Mouse (Mus musculus): ENCODE measurements at regions not wholly inside any gene's neighbourhood (a gene's known extent, or its start where the extent isn't known, plus 50 kb on each side); places are given as distances from the start of the nearest gene placed in this dataset.

DNA sequence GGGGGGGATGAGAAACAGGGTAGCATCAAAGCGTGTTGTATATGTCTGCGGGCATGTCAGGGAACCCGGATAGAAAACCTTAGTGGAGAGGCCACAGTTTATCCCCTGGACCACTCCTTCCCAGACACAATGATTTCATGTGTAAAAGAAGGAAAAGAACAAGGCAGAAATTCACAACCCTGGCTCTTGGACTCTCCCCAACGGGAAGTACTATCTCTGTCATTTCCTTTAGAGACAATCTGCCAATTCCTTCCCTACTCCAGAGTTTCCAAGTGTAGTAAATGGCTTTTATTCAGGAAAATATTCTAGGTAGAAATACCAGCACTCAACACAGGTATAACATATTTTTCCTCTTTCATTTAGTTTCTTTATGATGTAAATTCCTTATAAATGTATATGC lies 141.7 kb upstream of the Ccn2 start:
- no peaks in the 10 kb centered on the region for H3K27me3 ChIP-seq (ENCODE audit: control insufficient read depth, insufficient read depth, low read length)
- no peaks in the 10 kb centered on the region for H3K4me1 ChIP-seq (ENCODE audit: control insufficient read depth, insufficient read depth, low read length)
- H3K9me3 ChIP-seq (ENCODE audit: control insufficient read depth, low read length): no peaks in the 10 kb centered on the region
- H3K9ac ChIP-seq (ENCODE audit: low read depth, low read length): no peak overlapping the region
- no peak overlapping the region for H3K4me2 ChIP-seq (replicated peaks; ENCODE audit: low read depth, low read length)
- no peak for ATAC-seq (ENCODE audit: low FRiP score, low TSS enrichment)
- H3K36me3 ChIP-seq (ENCODE audit: control insufficient read depth, insufficient read depth, low read length): no peaks in the 10 kb centered on the region
- 91% methylated on average over 4 of the region's 4 CpGs for WGBS
- H3K27ac ChIP-seq (ENCODE audit: low read depth, low read length): no peak overlapping the region
- H3K4me3 ChIP-seq (ENCODE audit: low read length): no peak overlapping the region

DNA sequence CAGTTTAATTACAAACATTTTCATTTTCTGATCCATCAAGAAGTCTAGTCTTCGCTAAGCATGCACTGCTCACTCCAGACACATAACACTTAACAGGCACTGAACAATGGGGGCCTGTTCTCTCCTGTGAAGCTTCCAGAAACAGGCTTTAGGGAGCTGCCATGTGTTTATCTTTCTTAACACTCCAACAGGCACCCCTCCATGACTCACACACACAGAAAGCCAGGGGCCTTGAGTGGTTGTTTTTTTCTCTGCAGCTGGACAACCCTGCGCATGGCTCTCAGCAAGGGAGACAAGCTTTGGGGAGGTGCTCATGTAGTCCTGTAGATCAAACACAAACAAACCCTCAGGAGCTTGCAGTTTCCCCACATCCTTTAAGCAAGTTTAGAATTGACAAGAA lies 136.6 kb upstream of the Ccn2 start:
- no peaks in the 10 kb centered on the region for H3K36me3 ChIP-seq (ENCODE audit: control insufficient read depth, insufficient read depth, low read length)
- H3K4me1 ChIP-seq (ENCODE audit: control insufficient read depth, insufficient read depth, low read length): no peaks in the 10 kb centered on the region
- no peak overlapping the region for H3K9ac ChIP-seq (ENCODE audit: low read depth, low read length)
- peaks cover 3% of the 10 kb centered on the region; the same call in 1 of the 2 replicates for H3K9me3 ChIP-seq (ENCODE audit: control insufficient read depth, low read length)
- H3K4me2 ChIP-seq (replicated peaks; ENCODE audit: low read depth, low read length): no peak overlapping the region
- WGBS: 74% methylated on average over 2 of the region's 2 CpGs
- H3K4me3 ChIP-seq (ENCODE audit: low read length): no peak overlapping the region
- no peaks in the 10 kb centered on the region for H3K27me3 ChIP-seq (ENCODE audit: control insufficient read depth, insufficient read depth, low read length)
- no peak overlapping the region for H3K27ac ChIP-seq (ENCODE audit: low read depth, low read length)
- no peak for ATAC-seq (ENCODE audit: low FRiP score, low TSS enrichment)

DNA sequence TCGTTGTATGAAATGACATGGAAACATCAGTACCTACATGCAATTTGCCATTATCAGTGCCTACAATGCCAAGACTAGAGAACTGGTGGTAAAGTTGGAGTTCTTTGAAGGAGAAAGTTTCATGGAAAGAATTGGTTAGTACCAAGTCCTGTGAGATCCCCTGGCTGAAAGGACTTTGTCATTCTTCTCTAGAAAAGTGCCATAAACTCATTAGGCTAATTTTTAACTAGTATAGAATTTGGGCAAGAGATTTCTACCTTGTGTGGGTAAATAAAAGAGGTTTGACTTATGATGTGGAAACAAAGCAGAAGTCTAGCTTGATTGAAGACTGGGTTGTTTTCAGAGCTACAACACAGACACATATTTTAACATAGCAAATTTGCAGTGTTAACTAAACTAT lies 131.4 kb upstream of the Ccn2 start:
- Histone ChIP-seq H3K27ac (ENCODE audit: low read depth, low read length) (no peak overlapping the region), H3K4me2 (replicated peaks; ENCODE audit: low read depth, low read length) (no peak overlapping the region), H3K4me1 (ENCODE audit: control insufficient read depth, insufficient read depth, low read length) (no peaks in the 10 kb centered on the region), H3K9me3 (ENCODE audit: control insufficient read depth, low read length) (peaks cover 3% of the 10 kb centered on the region; the same call in 1 of the 2 replicates), H3K36me3 (ENCODE audit: control insufficient read depth, insufficient read depth, low read length) (no peaks in the 10 kb centered on the region), H3K27me3 (ENCODE audit: control insufficient read depth, insufficient read depth, low read length) (no peaks in the 10 kb centered on the region), H3K9ac (ENCODE audit: low read depth, low read length) (no peak overlapping the region), H3K4me3 (ENCODE audit: low read length) (no peak overlapping the region)
- WGBS: 90% methylated on average over 1 of the region's 1 CpGs
- ATAC-seq (ENCODE audit: low FRiP score, low TSS enrichment): no peak

GRCm38 (mm10) chr10:24464377-24464776 lies 130.9 kb upstream of the Ccn2 start:
- Histone ChIP-seq H3K36me3 (ENCODE audit: control insufficient read depth, insufficient read depth, low read length) (no peaks in the 10 kb centered on the region), H3K27ac (ENCODE audit: low read depth, low read length) (no peak overlapping the region), H3K4me1 (ENCODE audit: control insufficient read depth, insufficient read depth, low read length) (no peaks in the 10 kb centered on the region), H3K27me3 (ENCODE audit: control insufficient read depth, insufficient read depth, low read length) (no peaks in the 10 kb centered on the region), H3K4me2 (replicated peaks; ENCODE audit: low read depth, low read length) (no peak overlapping the region), H3K4me3 (ENCODE audit: low read length) (no peak overlapping the region), H3K9ac (ENCODE audit: low read depth, low read length) (no peak overlapping the region), H3K9me3 (ENCODE audit: control insufficient read depth, low read length) (peaks cover 3% of the 10 kb centered on the region; the same call in 1 of the 2 replicates)
- ATAC-seq (ENCODE audit: low FRiP score, low TSS enrichment): no peak
- 86% methylated on average over 3 of the region's 3 CpGs for WGBS

DNA sequence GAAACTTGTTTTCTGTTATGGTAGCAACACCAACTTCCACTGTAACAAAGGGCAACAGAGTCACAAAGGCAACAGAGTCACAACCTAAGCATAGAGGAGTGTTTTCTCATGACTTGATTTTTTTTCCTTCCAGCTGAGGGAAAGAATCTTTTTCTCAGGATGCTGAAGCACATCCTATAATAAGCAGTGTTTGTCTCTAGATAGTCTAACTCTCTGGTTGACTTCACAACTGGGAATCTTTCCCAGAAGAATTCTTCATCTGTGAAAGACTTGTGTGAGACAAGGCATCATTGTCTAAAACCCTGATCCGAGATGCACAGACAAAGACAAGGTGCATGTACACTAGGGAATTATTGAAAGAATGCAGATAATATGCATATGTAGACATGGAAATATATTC lies 125.5 kb upstream of the Ccn2 start:
- ATAC-seq (ENCODE audit: low FRiP score, low TSS enrichment): no peak
- Histone ChIP-seq H3K4me2 (replicated peaks; ENCODE audit: low read depth, low read length) (no peak overlapping the region), H3K9me3 (ENCODE audit: control insufficient read depth, low read length) (no peaks in the 10 kb centered on the region), H3K36me3 (ENCODE audit: control insufficient read depth, insufficient read depth, low read length) (no peaks in the 10 kb centered on the region), H3K27me3 (ENCODE audit: control insufficient read depth, insufficient read depth, low read length) (no peaks in the 10 kb centered on the region), H3K4me3 (ENCODE audit: low read length) (no peak overlapping the region), H3K27ac (ENCODE audit: low read depth, low read length) (no peak overlapping the region), H3K4me1 (ENCODE audit: control insufficient read depth, insufficient read depth, low read length) (no peaks in the 10 kb centered on the region), H3K9ac (ENCODE audit: low read depth, low read length) (no peak overlapping the region)
- WGBS: 87% methylated on average over 1 of the region's 1 CpGs

DNA sequence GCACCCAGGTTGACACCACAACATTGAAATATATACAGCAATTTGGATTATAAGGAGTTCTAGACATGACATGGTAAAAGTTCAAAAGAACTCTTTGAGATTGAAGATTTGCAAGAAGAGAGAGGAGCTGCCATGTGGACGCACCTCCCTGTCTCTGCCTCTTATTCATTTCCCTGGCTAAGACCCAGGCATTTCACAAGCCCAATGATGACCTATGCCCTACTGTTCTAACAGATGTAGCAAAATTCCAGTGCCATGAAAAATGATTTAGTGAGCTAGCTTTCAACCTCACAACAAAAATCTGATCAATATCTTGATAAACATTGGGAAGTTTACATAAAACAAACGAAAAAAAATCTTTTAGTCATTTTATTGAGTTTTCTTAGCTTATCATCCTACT lies 123.7 kb upstream of the Ccn2 start:
- H3K4me3 ChIP-seq (ENCODE audit: low read length): no peak overlapping the region
- 67% methylated on average over 2 of the region's 2 CpGs for WGBS
- H3K27ac ChIP-seq (ENCODE audit: low read depth, low read length): no peak overlapping the region
- no peaks in the 10 kb centered on the region for H3K27me3 ChIP-seq (ENCODE audit: control insufficient read depth, insufficient read depth, low read length)
- H3K9me3 ChIP-seq (ENCODE audit: control insufficient read depth, low read length): no peaks in the 10 kb centered on the region
- no peak overlapping the region for H3K9ac ChIP-seq (ENCODE audit: low read depth, low read length)
- H3K36me3 ChIP-seq (ENCODE audit: control insufficient read depth, insufficient read depth, low read length): no peaks in the 10 kb centered on the region
- H3K4me1 ChIP-seq (ENCODE audit: control insufficient read depth, insufficient read depth, low read length): no peaks in the 10 kb centered on the region
- ATAC-seq (ENCODE audit: low FRiP score, low TSS enrichment): no peak
- H3K4me2 ChIP-seq (replicated peaks; ENCODE audit: low read depth, low read length): no peak overlapping the region

DNA sequence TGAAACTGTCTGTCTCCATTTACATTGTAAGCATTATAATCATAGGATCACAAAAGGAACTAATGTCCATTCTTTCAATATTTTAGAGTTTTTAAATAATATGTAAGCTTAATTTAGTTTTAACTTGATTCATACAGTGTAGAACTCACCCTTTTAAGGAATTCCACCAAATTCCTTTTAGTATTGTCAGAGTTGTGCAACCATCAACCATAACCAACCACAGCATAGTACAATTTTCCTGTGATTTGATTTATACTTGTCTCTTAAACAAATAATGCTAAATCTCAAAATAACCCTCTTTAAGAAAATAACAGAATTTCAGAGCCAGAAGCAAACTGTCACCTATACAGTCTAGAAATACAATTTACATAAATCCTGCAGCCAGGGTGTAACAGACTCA lies 119.0 kb upstream of the Ccn2 start:
- Histone ChIP-seq H3K4me1 (ENCODE audit: control insufficient read depth, insufficient read depth, low read length) (no peaks in the 10 kb centered on the region), H3K4me2 (replicated peaks; ENCODE audit: low read depth, low read length) (no peak overlapping the region), H3K36me3 (ENCODE audit: control insufficient read depth, insufficient read depth, low read length) (no peaks in the 10 kb centered on the region), H3K9me3 (ENCODE audit: control insufficient read depth, low read length) (no peaks in the 10 kb centered on the region), H3K27me3 (ENCODE audit: control insufficient read depth, insufficient read depth, low read length) (no peaks in the 10 kb centered on the region), H3K4me3 (ENCODE audit: low read length) (no peak overlapping the region), H3K27ac (ENCODE audit: low read depth, low read length) (no peak overlapping the region), H3K9ac (ENCODE audit: low read depth, low read length) (no peak overlapping the region)
- no peak for ATAC-seq (ENCODE audit: low FRiP score, low TSS enrichment)

GRCm38 (mm10) chr10:24478535-24478934 lies 116.7 kb upstream of the Ccn2 start:
- 94% methylated on average over 2 of the region's 2 CpGs for WGBS
- no peak for ATAC-seq (ENCODE audit: low FRiP score, low TSS enrichment)
- Histone ChIP-seq H3K36me3 (ENCODE audit: control insufficient read depth, insufficient read depth, low read length) (no peaks in the 10 kb centered on the region), H3K4me1 (ENCODE audit: control insufficient read depth, insufficient read depth, low read length) (no peaks in the 10 kb centered on the region), H3K9me3 (ENCODE audit: control insufficient read depth, low read length) (no peaks in the 10 kb centered on the region), H3K4me2 (replicated peaks; ENCODE audit: low read depth, low read length) (no peak overlapping the region), H3K9ac (ENCODE audit: low read depth, low read length) (no peak overlapping the region), H3K27ac (ENCODE audit: low read depth, low read length) (no peak overlapping the region), H3K27me3 (ENCODE audit: control insufficient read depth, insufficient read depth, low read length) (no peaks in the 10 kb centered on the region), H3K4me3 (ENCODE audit: low read length) (no peak overlapping the region)

DNA sequence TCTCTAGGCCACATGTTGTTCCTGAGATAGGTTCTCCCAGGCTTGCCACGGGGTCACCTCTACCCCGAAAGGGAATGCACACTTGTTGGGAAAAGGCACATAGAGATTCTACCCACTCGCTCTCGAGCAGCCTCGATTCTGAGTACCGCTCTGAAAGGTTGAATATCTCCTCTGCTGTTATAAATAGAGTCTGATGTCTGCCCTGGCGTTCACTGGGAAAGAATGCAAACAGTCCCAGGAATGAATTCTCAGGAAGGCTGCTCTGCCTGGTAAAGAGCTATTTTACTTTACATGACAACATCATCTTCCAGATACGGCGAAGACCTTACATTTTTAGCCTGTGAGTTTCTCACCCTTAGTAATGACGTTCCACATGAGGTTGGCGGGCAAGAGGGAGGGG lies 116.1 kb upstream of the Ccn2 start:
- Histone ChIP-seq H3K27ac (ENCODE audit: low read depth, low read length) (no peak overlapping the region), H3K4me2 (replicated peaks; ENCODE audit: low read depth, low read length) (no peak overlapping the region), H3K4me3 (ENCODE audit: low read length) (no peak overlapping the region), H3K27me3 (ENCODE audit: control insufficient read depth, insufficient read depth, low read length) (no peaks in the 10 kb centered on the region), H3K4me1 (ENCODE audit: control insufficient read depth, insufficient read depth, low read length) (0 out of 2 replicates have a peak, but pooled peaks cover 5% of the 10 kb centered on the region), H3K9me3 (ENCODE audit: control insufficient read depth, low read length) (no peaks in the 10 kb centered on the region), H3K9ac (ENCODE audit: low read depth, low read length) (no peak overlapping the region), H3K36me3 (ENCODE audit: control insufficient read depth, insufficient read depth, low read length) (no peaks in the 10 kb centered on the region)
- ATAC-seq (ENCODE audit: low FRiP score, low TSS enrichment): no peak
- WGBS: 85% methylated on average over 11 of the region's 11 CpGs

Data from kidney, embryonic 14.5 days (tissue).